Mouse (Mus musculus) B cell, adult (primary cell): ENCODE measurements around the gene Crxos. TPM values are rescaled to one million over a fixed set of nuclear protein-coding genes. Genes with fewer than 3 reads are reported as not detected.

ENCODE experiments used
- total RNA-seq: library from RNA; stranded (reverse); gene quantifications from 4 replicates; pipeline ENCODE4 v1.2.4, GENCODE M21; 2023; ENCODE audit not compliant: inconsistent age

The Crxos gene
- not detected in 4 replicates for total RNA-seq

DNA sequence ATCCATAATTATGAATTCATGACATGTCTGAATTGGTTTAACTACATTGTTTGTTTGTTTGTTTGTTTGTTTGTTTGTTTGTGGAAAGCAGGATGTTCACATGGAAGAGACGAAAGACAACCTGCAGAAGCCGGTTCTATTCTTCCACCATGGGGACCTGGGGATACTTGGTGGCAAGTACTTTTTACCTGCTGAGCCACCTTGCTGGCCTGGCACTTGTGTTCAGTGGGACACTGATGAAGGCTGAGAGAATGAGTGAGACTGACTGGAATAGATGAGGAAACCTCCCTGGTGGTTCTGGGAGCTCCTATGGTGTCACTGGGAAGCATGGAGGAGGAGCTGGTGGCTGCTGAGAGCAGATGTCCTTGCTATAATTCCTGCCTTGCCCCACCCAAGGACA, at the start of gene Crxos:
Gene Crxos (plus strand): TSS at position 301 of the 400 bp plus-strand sequence.

DNA sequence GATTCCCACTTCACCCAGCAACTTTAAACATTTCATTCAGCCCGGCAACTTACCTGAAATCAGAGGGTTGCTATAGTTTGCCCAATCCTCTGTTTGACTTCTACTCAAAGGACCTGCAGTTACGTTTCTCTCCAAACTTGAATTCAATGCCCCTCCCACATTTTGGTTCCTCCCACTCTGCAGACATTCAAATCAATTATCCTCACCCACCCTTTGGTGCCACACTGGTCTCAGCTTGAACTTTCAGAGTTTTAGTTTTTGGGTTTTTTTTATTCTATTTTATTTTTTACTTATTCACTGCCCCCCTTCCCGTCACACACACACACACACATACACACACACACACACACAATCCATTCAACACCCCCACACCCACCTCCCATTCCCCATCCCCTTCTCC, 42.8 kb upstream of the Crxos start, which contains the start of gene Obox6:
Gene Obox6 (minus strand): TSS at position 101 of the 400 bp plus-strand sequence.

DNA sequence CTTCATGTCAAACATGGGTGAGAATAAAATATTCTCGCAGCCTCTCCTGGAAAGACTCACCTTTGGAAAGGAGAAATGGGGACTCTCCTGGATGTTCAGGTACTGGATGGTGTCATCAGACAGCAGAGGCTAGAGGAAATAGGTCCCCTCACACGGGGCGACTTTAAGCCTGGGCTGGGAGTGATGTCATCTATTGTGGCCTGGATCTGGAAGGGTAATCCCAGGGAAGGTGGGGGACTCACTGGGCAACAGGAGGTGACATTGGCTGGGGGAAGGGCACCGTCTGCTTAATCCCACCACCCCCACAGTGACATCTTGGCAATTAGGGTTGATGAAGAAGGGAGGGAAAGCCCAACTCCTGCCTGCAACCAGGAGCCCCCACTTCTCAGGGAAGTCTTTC, 2.7 kb upstream of the Crxos start, which contains the start of gene Crx:
Gene Crx (minus strand): TSS at position 213 of the 400 bp plus-strand sequence.

DNA sequence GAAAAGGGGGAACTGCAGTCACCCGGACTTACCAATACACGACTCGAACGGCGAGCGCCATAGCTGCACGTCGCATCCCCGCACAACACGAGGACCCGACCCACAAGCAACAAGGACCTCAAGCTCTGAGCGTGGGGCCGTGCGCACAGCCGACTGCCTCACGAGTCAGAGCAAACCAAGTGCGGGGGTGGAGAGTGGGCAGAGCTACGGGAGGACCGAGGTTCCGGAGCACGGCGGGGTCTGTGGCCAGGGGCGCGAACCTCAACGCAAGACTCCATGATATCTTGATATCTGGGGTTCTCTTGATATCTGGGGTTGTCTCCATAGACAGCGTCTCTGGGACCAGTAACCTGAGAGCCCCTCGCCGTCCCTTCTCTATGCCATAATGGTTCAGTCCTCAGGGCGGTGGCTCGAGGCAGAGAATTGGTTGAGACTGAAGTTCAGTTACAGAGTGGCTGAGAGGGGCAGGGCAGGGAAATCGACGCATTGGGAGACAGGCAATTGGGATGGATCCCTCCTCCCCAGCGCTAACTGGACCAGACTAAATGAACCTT, 39.9 kb downstream of the Crxos start, which contains the start of gene Selenow:
Gene Selenow (minus strand): TSS at position 183 of the 554 bp plus-strand sequence.

DNA sequence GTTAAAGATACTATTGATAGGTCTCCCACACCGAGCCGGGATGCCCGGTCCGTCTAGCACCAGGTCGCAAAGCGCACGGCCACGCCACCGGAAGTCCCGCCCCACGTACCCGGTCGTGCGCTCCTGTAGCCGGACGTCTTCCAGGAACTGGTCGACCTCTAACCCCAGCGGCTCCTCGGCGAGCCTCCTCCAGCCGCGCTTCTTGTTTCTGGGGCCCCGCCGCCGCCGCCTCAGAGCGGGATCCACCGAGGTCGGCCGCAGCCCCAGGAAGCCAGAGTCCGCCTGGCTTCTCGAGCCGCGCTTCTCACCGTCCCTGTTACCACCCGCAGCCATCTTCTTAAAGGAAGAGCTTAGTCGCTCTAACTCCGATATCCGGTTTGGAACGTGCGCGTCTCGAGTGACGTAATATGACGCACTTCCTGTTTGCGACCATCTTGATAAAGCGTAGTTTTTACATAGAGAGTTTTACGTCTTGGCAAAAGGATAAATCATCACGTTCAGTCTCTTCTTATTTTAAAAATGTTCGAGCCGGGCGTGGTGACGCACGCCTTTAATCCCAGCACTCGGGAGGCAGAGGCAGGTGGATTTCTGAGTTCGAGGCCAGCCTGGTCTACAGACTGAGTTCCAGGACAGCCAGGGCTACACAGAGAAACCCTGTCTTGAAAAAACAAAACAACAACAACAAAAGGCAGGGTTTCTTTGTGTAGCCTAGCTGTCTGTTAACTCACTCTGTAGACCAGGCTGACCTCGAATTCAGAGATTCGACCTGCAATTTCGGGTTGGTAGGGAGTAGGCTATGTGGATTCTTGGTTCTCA, 63.5 kb downstream of the Crxos start, which contains the start of gene Nop53:
Gene Nop53 (minus strand): TSS at position 354 of the 816 bp plus-strand sequence.

Other genes with a start within 250 kb of the Crxos start
- gene Obox3, start 242.7 kb upstream of the Crxos start, total RNA-seq: not detected in 4 replicates
- gene Obox5, start 132.5 kb upstream of the Crxos start, total RNA-seq: not detected in 4 replicates
- gene Obox6, start 42.9 kb upstream of the Crxos start, total RNA-seq: not detected in 4 replicates
- gene Crx, start 2.6 kb upstream of the Crxos start, total RNA-seq: 0.18 TPM in 1 of 4 replicates, not detected in the others
- 148 to 168 TPM (median 152 TPM) in 4 replicates for gene Selenow, start 39.8 kb downstream of the Crxos start, total RNA-seq
- gene Nop53, start 63.5 kb downstream of the Crxos start, total RNA-seq: 480 to 504 TPM (median 493 TPM) in 4 replicates
- 8.2 to 12.9 TPM (median 11.2 TPM) in 4 replicates for gene Ehd2, start 85.0 kb downstream of the Crxos start, total RNA-seq
- gene Bicra, start 165.3 kb downstream of the Crxos start, total RNA-seq: 64.3 to 76.7 TPM (median 74.5 TPM) in 4 replicates
- gene Zfp541, start 179.2 kb downstream of the Crxos start, total RNA-seq: not detected in 4 replicates
- 339 to 371 TPM (median 351 TPM) in 4 replicates for gene Napa, start 215.8 kb downstream of the Crxos start, total RNA-seq
- 43.1 to 52.7 TPM (median 45.8 TPM) in 4 replicates for gene Kptn, start 237.3 kb downstream of the Crxos start, total RNA-seq
- gene Slc8a2, start 247.2 kb downstream of the Crxos start, total RNA-seq: 0.19 to 0.29 TPM (median 0.27 TPM) in 4 replicates